Mouse (Mus musculus) spleen, postnatal 36 days (tissue): ENCODE measurements around the gene Zfp157.
A peak's percentile ranks its signal among the peaks of the same experiment; 100 is the strongest.
"Not testable (repeated sequence)": the region's sequence is repeated elsewhere in the genome, so short reads cannot be mapped to it uniquely, and the experiment has no call there.

Source experiments
- DNase-seq, 2 experiments: peaks; one replicate each; pipeline ENCODE4 v3.0.0; 2022; ENCODE audit warnings: low spot score in 2 of 2, mixed read lengths in 1 of 2

The Zfp157 gene

GRCm38 (mm10) chr5:138441286-138442194 is at the start of gene Zfp157:
Gene Zfp157 (plus strand): TSS chr5:138441468.
- DNase-seq, result peak; percentile 87 to 88

DNA sequence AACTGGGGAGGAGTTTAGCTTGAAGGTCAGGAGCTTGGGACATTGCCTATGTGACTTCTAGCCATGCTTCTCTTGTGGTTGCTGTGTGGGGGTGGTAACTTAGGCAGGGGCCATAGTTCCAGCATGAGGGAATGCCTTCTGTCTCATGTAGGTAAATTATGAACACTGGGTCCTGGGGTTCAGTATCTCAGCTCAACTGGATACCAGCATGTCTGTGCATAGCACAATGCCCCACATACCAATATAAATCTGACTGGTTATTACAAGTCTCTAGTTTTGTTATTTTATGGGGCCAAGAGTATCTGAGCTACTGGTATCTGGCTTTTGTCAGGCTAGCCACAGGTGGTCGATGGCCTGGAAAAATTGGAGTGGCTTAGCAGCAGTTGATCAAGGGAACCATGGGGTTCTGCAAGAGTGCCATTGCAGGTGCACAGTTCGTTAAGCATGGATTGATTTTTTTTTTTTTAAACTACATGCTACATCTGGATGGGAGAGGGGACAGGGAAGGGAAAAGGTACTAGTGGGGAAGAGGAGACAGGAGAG is 43.4 kb upstream of the Zfp157 start:
- DNase-seq, result no peak

GRCm38 (mm10) chr5:138400431-138400830 is 40.8 kb upstream of the Zfp157 start:
- DNase-seq, result not testable (repeated sequence)

DNA sequence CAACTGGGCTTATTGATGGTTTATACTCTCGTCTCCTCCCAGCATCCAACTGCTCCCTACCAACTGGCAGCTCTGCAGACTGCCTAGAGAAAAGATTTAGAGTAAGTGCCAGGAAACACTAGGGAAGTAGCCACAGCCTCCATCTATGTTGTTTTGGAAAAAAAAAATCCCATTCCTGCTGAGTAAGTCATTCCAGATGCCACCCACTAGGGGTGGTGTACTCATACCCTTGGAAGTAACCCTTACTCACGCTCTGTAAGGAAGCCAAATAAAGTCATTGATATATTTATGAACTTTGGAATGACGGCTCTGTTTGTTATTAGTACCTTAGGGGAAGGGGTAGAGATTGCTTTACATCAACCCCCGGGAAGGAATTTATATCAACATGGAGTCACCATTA is 17.1 kb downstream of the Zfp157 start:
- DNase-seq, result no peak

DNA sequence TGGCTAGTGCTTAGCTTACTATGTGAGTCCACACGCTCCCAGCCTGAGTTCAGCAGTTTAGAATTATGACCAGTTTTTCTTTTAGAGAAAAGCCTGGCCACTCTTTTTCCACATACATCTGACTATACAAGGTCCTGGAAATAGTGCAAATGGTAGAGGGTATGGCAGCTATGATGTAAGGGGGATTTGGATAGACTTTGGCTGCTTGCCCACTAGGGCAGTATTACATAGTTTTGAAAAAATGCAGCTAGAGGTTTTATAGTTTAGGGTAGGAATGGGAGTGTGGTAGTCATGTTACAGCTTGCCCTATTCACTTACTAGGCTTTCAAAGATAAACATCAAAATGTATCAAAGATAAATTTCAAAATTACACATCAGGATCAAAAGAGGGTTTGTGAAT is 17.8 kb downstream of the Zfp157 start:
- DNase-seq, result no peak

GRCm38 (mm10) chr5:138473601-138474000 is 32.3 kb downstream of the Zfp157 start:
- DNase-seq, result peak in 1 of 2 experiments; percentile 11

DNA sequence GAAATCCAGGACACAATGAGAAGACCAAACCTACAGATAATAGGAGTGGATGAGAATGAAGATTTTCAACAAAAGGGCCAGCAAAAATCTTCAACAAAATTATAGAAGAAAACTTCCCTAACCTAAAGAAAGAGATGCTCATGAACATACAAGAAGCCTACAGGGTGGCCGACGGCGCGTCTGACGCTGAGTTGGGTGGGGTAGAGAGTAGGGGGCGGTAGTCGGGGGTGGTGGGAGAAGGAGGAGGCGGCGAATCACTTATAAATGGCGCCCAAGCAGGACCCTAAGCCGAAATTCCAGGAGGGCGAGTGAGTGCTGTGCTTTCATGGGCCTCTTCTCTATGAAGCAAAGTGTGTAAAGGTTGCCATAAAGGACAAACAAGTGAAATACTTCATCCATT is 63.3 kb downstream of the Zfp157 start:
- not testable (repeated sequence) for DNase-seq
